Mouse (Mus musculus) naive thymus-derived CD4-positive, alpha-beta T cell, adult 2 months (primary cell): Measurements from ENCODE around the gene Tmem132b.
A peak's percentile ranks its signal among the peaks of the same experiment; 100 is the strongest.
"Not testable (repeated sequence)": the region's sequence is repeated elsewhere in the genome, so short reads cannot be mapped to it uniquely, and the experiment has no call there.

Source experiments
- DNase-seq: peaks from one replicate; pipeline ENCODE4 v3.0.0-alpha.2; 2011; ENCODE audit warnings: low read depth

Tmem132b gene

GRCm38 (mm10) chr5:125531634-125532033, at the start of gene Tmem132b:
TSS of gene Tmem132b (plus strand) at chr5:125531774.
- DNase-seq = no peak

- no peak for DNase-seq
These were observed 49.1 kb upstream of the Tmem132b start for GRCm38 (mm10) chr5:125482474-125482873.

GRCm38 (mm10) chr5:125483712-125484611, 47.6 kb upstream of the Tmem132b start:
- DNase-seq = no peak

- DNase-seq = no peak
These were observed 46.4 kb upstream of the Tmem132b start for GRCm38 (mm10) chr5:125485031-125485778.

GRCm38 (mm10) chr5:125486088-125486487, 45.5 kb upstream of the Tmem132b start:
- DNase-seq = no peak

- no peak for DNase-seq
These were observed 44.0 kb upstream of the Tmem132b start for GRCm38 (mm10) chr5:125487375-125488115.

GRCm38 (mm10) chr5:125488116-125488455, 43.5 kb upstream of the Tmem132b start:
- DNase-seq = no peak

- not testable (repeated sequence) for DNase-seq
These were observed 42.6 kb upstream of the Tmem132b start for GRCm38 (mm10) chr5:125488953-125489352.

- no peak for DNase-seq
These were observed 40.5 kb upstream of the Tmem132b start for GRCm38 (mm10) chr5:125491107-125491506.

- no peak for DNase-seq
These were observed 39.0 kb upstream of the Tmem132b start for GRCm38 (mm10) chr5:125492379-125493092.

- no peak for DNase-seq
These were observed 38.5 kb upstream of the Tmem132b start for GRCm38 (mm10) chr5:125493093-125493423.

- DNase-seq = no peak
These were observed 35.9 kb upstream of the Tmem132b start for GRCm38 (mm10) chr5:125495655-125496054.

- DNase-seq = peak; percentile 42
These were observed 33.6 kb upstream of the Tmem132b start for GRCm38 (mm10) chr5:125497821-125498600.

- DNase-seq = no peak
These were observed 30.1 kb upstream of the Tmem132b start for GRCm38 (mm10) chr5:125501505-125501904.

- DNase-seq = no peak
These were observed 29.4 kb upstream of the Tmem132b start for GRCm38 (mm10) chr5:125502186-125502585.

GRCm38 (mm10) chr5:125503628-125504027, 27.9 kb upstream of the Tmem132b start:
- no peak for DNase-seq

GRCm38 (mm10) chr5:125504692-125505091, 26.9 kb upstream of the Tmem132b start:
- no peak for DNase-seq

- no peak for DNase-seq
These were observed 25.6 kb upstream of the Tmem132b start for GRCm38 (mm10) chr5:125505968-125506367.

GRCm38 (mm10) chr5:125507582-125507981, 24.0 kb upstream of the Tmem132b start:
- peak; percentile 52 for DNase-seq

GRCm38 (mm10) chr5:125508006-125508405, 23.6 kb upstream of the Tmem132b start:
- DNase-seq = no peak

GRCm38 (mm10) chr5:125509541-125509940, 22.0 kb upstream of the Tmem132b start:
- peak; percentile 80 for DNase-seq
